Mouse (Mus musculus): ENCODE measurements around the gene Grb14. TPM values are rescaled to one million over a fixed set of nuclear protein-coding genes. Genes with fewer than 3 reads are reported as not detected.

The Grb14 gene
- not detected in 4 replicates for total RNA-seq (2023)

DNA sequence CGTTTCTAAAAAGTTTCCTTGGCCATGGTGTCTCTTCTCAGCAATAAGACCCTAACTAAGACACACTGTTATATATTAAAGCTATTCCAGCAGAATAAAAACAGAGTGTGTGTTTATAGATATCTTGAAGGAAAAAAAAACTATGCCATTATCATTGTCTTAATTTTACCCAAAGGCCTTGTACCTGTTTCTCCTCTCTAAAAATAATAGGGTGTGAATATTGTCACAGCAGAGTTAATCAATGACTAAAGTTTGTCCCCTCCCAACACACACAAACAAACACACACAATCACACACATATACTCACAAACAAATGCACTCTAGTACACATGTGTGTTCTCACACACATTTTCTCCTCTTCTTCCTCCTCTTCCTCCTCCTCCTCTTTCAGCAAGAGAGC is at the start of gene Grb14:
Gene Grb14 (minus strand): TSS at position 101 of the 400 bp plus-strand sequence.

Other genes starting within 250 kb of the Grb14 start
- gene Cobll1, start 214.4 kb upstream of the Grb14 start, total RNA-seq (2023), result 72.0 to 81.1 TPM (median 77.4 TPM) in 4 replicates